Mouse (Mus musculus): ENCODE results near the gene Arhgap15. TPM values are rescaled to one million over a fixed set of nuclear protein-coding genes. Genes with fewer than 3 reads are reported as not detected.

Arhgap15 gene
- polyA plus RNA-seq (2015; fragmentation: Nextera tagmentation; extraction: Ambion mirVana): 2.3 and 2.8 TPM in 2 replicates

DNA sequence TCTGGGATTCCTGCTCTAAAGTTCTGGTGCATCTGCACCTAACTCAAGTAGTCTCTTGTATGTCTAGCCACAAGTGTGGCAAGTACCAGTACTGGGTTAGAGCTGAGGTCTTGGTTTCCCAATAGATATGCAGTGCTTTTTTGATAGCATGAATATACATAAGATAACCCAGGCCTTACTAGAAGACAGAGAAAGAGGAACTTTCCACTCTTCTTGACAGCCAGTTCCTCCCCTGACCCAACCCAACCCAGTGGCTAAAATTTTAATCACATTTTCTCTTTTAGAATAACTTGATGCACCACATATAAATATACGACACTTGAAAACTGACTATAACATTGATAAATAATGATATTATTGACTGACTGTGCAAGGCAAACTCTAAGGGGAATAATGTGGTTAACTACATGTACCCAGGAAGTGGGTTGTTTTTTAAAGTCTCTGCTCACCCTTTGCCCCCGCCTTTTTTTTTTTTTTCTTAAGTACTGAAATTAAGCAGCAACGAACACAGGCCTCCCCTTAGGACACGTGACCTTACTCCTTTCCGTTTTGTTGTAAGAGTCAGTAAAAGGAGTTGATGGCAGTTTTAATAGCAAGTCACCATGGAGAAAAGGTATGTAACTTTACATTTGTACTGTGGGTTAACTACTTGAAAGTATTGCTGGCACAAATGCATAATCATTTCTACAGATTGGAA is at the start of gene Arhgap15:
Arhgap15 (plus strand) TSS at position 538 of the 697 bp plus-strand sequence.

Other genes with a start within 250 kb of the Arhgap15 start
- 0.57 and 1.4 TPM in 2 replicates for gene Kynu, start 193.5 kb upstream of the Arhgap15 start, polyA plus RNA-seq (2015; fragmentation: Nextera tagmentation; extraction: Ambion mirVana)

Data from adrenal gland, postnatal 0 days (tissue).